Mouse (Mus musculus) lung, postnatal 36 days (tissue): ENCODE results near the gene Mob1b.

Source experiments
- DNase-seq: peaks from one replicate; pipeline ENCODE4 v3.0.0; 2022; ENCODE audit warnings: mixed read lengths

The Mob1b gene

GRCm38 (mm10) chr5:88720116-88721002 is at the start of gene Mob1b:
Mob1b (plus strand) TSS chr5:88720855.
- peak; percentile 98 for DNase-seq

- no peak for DNase-seq
These were observed 45.8 kb upstream of the Mob1b start for GRCm38 (mm10) chr5:88674703-88675442.

GRCm38 (mm10) chr5:88675443-88676387 is 44.9 kb upstream of the Mob1b start, which contains the start of gene Grsf1:
Grsf1 (minus strand) TSS chr5:88676171.
- peak; percentile 95 for DNase-seq

GRCm38 (mm10) chr5:88678929-88679328 is 41.7 kb upstream of the Mob1b start:
- DNase-seq, result peak; percentile 60

- DNase-seq, result no peak
These were observed 41.3 kb upstream of the Mob1b start for GRCm38 (mm10) chr5:88679341-88679740.

- DNase-seq, result no peak
These were observed 40.1 kb upstream of the Mob1b start for GRCm38 (mm10) chr5:88680567-88680966.

- no peak for DNase-seq
These were observed 36.9 kb upstream of the Mob1b start for GRCm38 (mm10) chr5:88683706-88684105.

- no peak for DNase-seq
These were observed 36.4 kb upstream of the Mob1b start for GRCm38 (mm10) chr5:88684226-88684625.

GRCm38 (mm10) chr5:88685306-88685705 is 35.3 kb upstream of the Mob1b start:
- no peak for DNase-seq

- DNase-seq, result no peak
These were observed 34.8 kb upstream of the Mob1b start for GRCm38 (mm10) chr5:88685745-88686299.

- no peak for DNase-seq
These were observed 32.7 kb upstream of the Mob1b start for GRCm38 (mm10) chr5:88687996-88688406.

- peak; percentile 28 for DNase-seq
These were observed 32.0 kb upstream of the Mob1b start for GRCm38 (mm10) chr5:88688583-88689187.

- DNase-seq, result peak; percentile 39
These were observed 31.2 kb upstream of the Mob1b start for GRCm38 (mm10) chr5:88689279-88689938.

GRCm38 (mm10) chr5:88690681-88691505 is 29.8 kb upstream of the Mob1b start:
- peak; percentile 29 for DNase-seq

- no peak for DNase-seq
These were observed 29.1 kb upstream of the Mob1b start for GRCm38 (mm10) chr5:88691506-88692095.

GRCm38 (mm10) chr5:88692586-88692985 is 28.1 kb upstream of the Mob1b start:
- DNase-seq, result no peak

- DNase-seq, result no peak
These were observed 27.6 kb upstream of the Mob1b start for GRCm38 (mm10) chr5:88693057-88693456.

GRCm38 (mm10) chr5:88697291-88697690 is 23.4 kb upstream of the Mob1b start:
- DNase-seq, result no peak

GRCm38 (mm10) chr5:88699251-88699913 is 21.3 kb upstream of the Mob1b start:
- DNase-seq, result peak; percentile 62
